Mouse (Mus musculus): ENCODE measurements around the gene Agrp.

DNA sequence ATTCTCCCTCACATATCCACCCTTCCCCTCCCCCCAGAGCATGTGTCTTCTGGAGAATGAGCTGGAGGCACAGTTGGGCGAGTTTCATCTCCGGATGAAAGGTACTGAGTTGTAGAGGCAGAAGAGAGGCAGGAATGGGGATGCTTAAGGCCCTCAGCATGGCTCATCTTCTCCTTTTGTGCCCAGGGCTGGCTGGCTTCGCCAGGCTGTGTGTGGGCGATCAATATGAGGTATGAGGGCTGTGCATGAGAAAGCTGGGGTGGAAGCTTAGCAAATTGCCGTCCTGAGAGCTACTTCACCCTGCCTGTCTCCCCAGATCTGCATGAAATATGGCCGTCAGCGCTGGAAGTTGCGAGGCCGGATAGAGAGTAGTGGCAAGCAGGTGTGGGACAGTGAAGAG lies 21.3 kb downstream of the Agrp start:
- TF ChIP-seq CTCF (IDR thresholded peaks at IDR 0.05): no peak
- TF ChIP-seq EP300 (IDR thresholded peaks at IDR 0.05): no peak
